Mouse (Mus musculus) G1E (cell line): Measurements from ENCODE around the gene Rlbp1.

Experiments
- CTCF ChIP-seq: IDR thresholded peaks from 2 replicates; pipeline ENCODE4 v1.5.1; 2012; ENCODE audit warnings: low read depth, low read length, inconsistent platforms, mixed read lengths
- GATA1 ChIP-seq: IDR thresholded peaks from 2 replicates; pipeline ENCODE4 v1.6.1; 2012; ENCODE audit warnings: borderline replicate concordance, low read length, inconsistent platforms, mixed read lengths

- no peak for TF ChIP-seq GATA1
- TF ChIP-seq CTCF, result peak; percentile 63
These were observed 37.0 kb downstream of the Rlbp1 start for GRCm38 (mm10) chr7:79349738-79350386.
